Mouse (Mus musculus) limb, embryonic 14.5 days (tissue): ENCODE measurements around the gene Ccdc175. TPM values are rescaled to one million over a fixed set of nuclear protein-coding genes. Genes with fewer than 3 reads are reported as not detected.

Experiments used
- ATAC-seq: fragments of 200-750 bp; cut with Nextera tagmentation; 2 replicates; pipeline ENCODE4 v1.8.0; 2017; ENCODE audit warnings: low read depth, moderate number of reproducible peaks, moderate TSS enrichment; ENCODE audit not compliant: low FRiP score
- DNase-seq: peaks from one replicate; pipeline ENCODE4 v3.0.0-alpha.2; 2015; ENCODE audit warnings: low spot score
- H3K27ac ChIP-seq: fragments of 300-500 bp; sonication (generic); replicated peaks from 2 replicates; pipeline ENCODE4 v1.5.1; 2014; ENCODE audit warnings: low read depth, mild to moderate bottlenecking, low read length, moderate library complexity, mixed read lengths
- H3K27me3 ChIP-seq: fragments of 300-500 bp; sonication (generic); 2 replicates; pipeline ENCODE4 v1.6.1; 2014; ENCODE audit warnings: low read length, mixed read lengths; ENCODE audit not compliant: control insufficient read depth, insufficient read depth
- H3K36me3 ChIP-seq: fragments of 300-500 bp; sonication (generic); 2 replicates; pipeline ENCODE4 v1.6.1; 2014; ENCODE audit warnings: mild to moderate bottlenecking, low read length, moderate library complexity, mixed read lengths; ENCODE audit not compliant: control insufficient read depth, insufficient read depth
- H3K4me1 ChIP-seq: fragments of 300-500 bp; sonication (generic); 2 replicates; pipeline ENCODE4 v1.6.1; 2014; ENCODE audit warnings: antibody characterized with exemption, low read length, mixed read lengths; ENCODE audit not compliant: control insufficient read depth, insufficient read depth
- H3K4me2 ChIP-seq: fragments of 300-500 bp; sonication (generic); replicated peaks from 2 replicates; pipeline ENCODE4 v1.6.1; 2014; ENCODE audit warnings: low read depth, mild to moderate bottlenecking, low read length, moderate library complexity; ENCODE audit not compliant: severe bottlenecking
- H3K4me3 ChIP-seq: fragments of 300-500 bp; sonication (generic); replicated peaks from 2 replicates; pipeline ENCODE4 v1.5.1; 2014; ENCODE audit warnings: low read length
- H3K9ac ChIP-seq: fragments of 300-500 bp; sonication (generic); 2 replicates; pipeline ENCODE4 v1.6.1; 2014; ENCODE audit warnings: mild to moderate bottlenecking, low read depth, low read length, moderate library complexity; ENCODE audit not compliant: severe bottlenecking
- H3K9me3 ChIP-seq: fragments of 300-500 bp; sonication (generic); 2 replicates; pipeline ENCODE4 v1.6.1; 2016; ENCODE audit warnings: low read length; ENCODE audit not compliant: control insufficient read depth
- POLR2A ChIP-seq: fragments of 200-500 bp; IDR thresholded peaks from 2 replicates; pipeline ENCODE4 v1.8.0; 2012; ENCODE audit warnings: inconsistent platforms, mild to moderate bottlenecking, moderate library complexity, borderline replicate concordance; ENCODE audit not compliant: insufficient read depth, insufficient read length; ENCODE audit errors: extremely low read depth
- WGBS: fragments of 180-500 bp; shearing (Covaris S2); extraction: QIAGEN DNeasy Blood & Tissue Kit; methylation state at CpG from one replicate; pipeline ENCODE4 v1.1.7; 2014; 5-methylcytosine and 5-hydroxymethylcytosine counted together
- polyA plus RNA-seq, 2 experiments: library from polyadenylated mRNA; depleted of rRNA in 1 of 2; stranded (reverse) in 1 of 2; unstranded in 1 of 2; fragments of >200 nt; fragmentation: Nextera tagmentation in 1 of 2; extraction: Ambion mirVana in 1 of 2; gene quantifications; 2 replicates each; pipeline versions ENCODE4 v1.2.1 to v1.2.3; 2012 to 2014

Ccdc175 gene
- polyA plus RNA-seq (2012; rRNA removed) (not detected in 2 replicates), polyA plus RNA-seq (2014; fragmentation: Nextera tagmentation; extraction: Ambion mirVana) (not detected in 2 replicates)

GRCm38 (mm10) chr12:72184929-72185328, at the start of gene Ccdc175:
Gene Ccdc175 (minus strand): TSS chr12:72185029.
- Histone ChIP-seq H3K9me3 (no peaks in the 10 kb centered on the region), H3K4me1 (no peaks in the 10 kb centered on the region), H3K4me2 (no peak within 1 kb of the TSS), H3K36me3 (no peaks in the 10 kb centered on the region), H3K27me3 (no peaks in the 10 kb centered on the region), H3K4me3 (no peak within 1 kb of the TSS), H3K27ac (no peak within 1 kb of the TSS), H3K9ac (no peak within 1 kb of the TSS)
- WGBS = 81% methylated on average over 12 of the region's 12 CpGs
- DNase-seq = no peak
- ATAC-seq = no peak
- TF ChIP-seq POLR2A = no peak

- ATAC-seq (no peak), DNase-seq (no peak)
- Histone ChIP-seq H3K9me3 (no peaks in the 10 kb centered on the region), H3K4me1 (no peaks in the 10 kb centered on the region), H3K27me3 (peaks cover 13% of the 10 kb centered on the region), H3K36me3 (no peaks in the 10 kb centered on the region), H3K4me2 (no peak overlapping the region), H3K9ac (no peak overlapping the region), H3K4me3 (no peak overlapping the region), H3K27ac (no peak overlapping the region)
- TF ChIP-seq POLR2A = no peak
- WGBS = 91% methylated on average over 3 of the region's 3 CpGs
Measured at GRCm38 (mm10) chr12:72234151-72234550, 49.3 kb upstream of the Ccdc175 start.

GRCm38 (mm10) chr12:72232826-72233790, 48.3 kb upstream of the Ccdc175 start:
- peaks cover 13% of the 10 kb centered on the region for H3K27me3 ChIP-seq
- TF ChIP-seq POLR2A = no peak
- no peak for ATAC-seq
- H3K9ac ChIP-seq = no peak overlapping the region
- H3K4me1 ChIP-seq = no peaks in the 10 kb centered on the region
- H3K4me3 ChIP-seq = no peak overlapping the region
- DNase-seq = no peak
- H3K4me2 ChIP-seq = no peak overlapping the region
- H3K36me3 ChIP-seq = no peaks in the 10 kb centered on the region
- H3K9me3 ChIP-seq = no peaks in the 10 kb centered on the region
- H3K27ac ChIP-seq = no peak overlapping the region
- 83% methylated on average over 19 of the region's 19 CpGs for WGBS

- Histone ChIP-seq H3K27me3 (peaks cover 7% of the 10 kb centered on the region; the same call in 1 of the 2 replicates), H3K9ac (no peak overlapping the region), H3K36me3 (no peaks in the 10 kb centered on the region), H3K4me3 (no peak overlapping the region), H3K4me1 (no peaks in the 10 kb centered on the region), H3K27ac (no peak overlapping the region), H3K4me2 (no peak overlapping the region), H3K9me3 (no peaks in the 10 kb centered on the region)
- TF ChIP-seq POLR2A = no peak
- WGBS = 84% methylated on average over 3 of the region's 3 CpGs
- ATAC-seq (no peak), DNase-seq (no peak)
Measured at GRCm38 (mm10) chr12:72232176-72232575, 47.3 kb upstream of the Ccdc175 start.

GRCm38 (mm10) chr12:72229451-72230196, 44.8 kb upstream of the Ccdc175 start:
- DNase-seq (no peak), ATAC-seq (no peak)
- Histone ChIP-seq H3K4me3 (no peak overlapping the region), H3K9me3 (no peaks in the 10 kb centered on the region), H3K4me2 (no peak overlapping the region), H3K27me3 (no peaks in the 10 kb centered on the region), H3K36me3 (no peaks in the 10 kb centered on the region), H3K9ac (no peak overlapping the region), H3K27ac (no peak overlapping the region), H3K4me1 (no peaks in the 10 kb centered on the region)
- 63% methylated on average over 8 of the region's 8 CpGs for WGBS
- TF ChIP-seq POLR2A = no peak
